Mouse (Mus musculus) hindbrain, embryonic 15.5 days (tissue): ENCODE results near the gene Sox10. TPM values are rescaled to one million over a fixed set of nuclear protein-coding genes. Genes with fewer than 3 reads are reported as not detected.

ENCODE experiments used
- ATAC-seq: fragments of 200-750 bp; cut with Nextera tagmentation; 2 replicates; pipeline ENCODE4 v1.8.0; 2017; ENCODE audit warnings: low read depth, moderate number of reproducible peaks, moderate TSS enrichment; ENCODE audit not compliant: low FRiP score
- H3K27ac ChIP-seq: fragments of 300-500 bp; sonication (generic); replicated peaks from 2 replicates; pipeline ENCODE4 v1.5.1; 2015; ENCODE audit warnings: mild to moderate bottlenecking, inconsistent platforms
- H3K27me3 ChIP-seq: fragments of 300-500 bp; sonication (generic); 2 replicates; pipeline ENCODE4 v1.6.1; 2015; ENCODE audit warnings: control low read depth, inconsistent platforms
- H3K36me3 ChIP-seq: fragments of 300-500 bp; sonication (generic); 2 replicates; pipeline ENCODE4 v1.6.1; 2015; ENCODE audit warnings: control low read depth, inconsistent platforms
- H3K4me1 ChIP-seq: fragments of 300-500 bp; sonication (generic); replicated peaks from 2 replicates; pipeline ENCODE4 v1.6.1; 2015; ENCODE audit warnings: control low read depth, inconsistent platforms
- H3K4me2 ChIP-seq: fragments of 300-500 bp; sonication (generic); 2 replicates; pipeline ENCODE4 v1.6.1; 2015; ENCODE audit warnings: moderate library complexity, mild to moderate bottlenecking, inconsistent platforms
- H3K4me3 ChIP-seq: fragments of 300-500 bp; sonication (generic); 2 replicates; pipeline ENCODE4 v1.5.1; 2015; ENCODE audit warnings: mild to moderate bottlenecking, inconsistent platforms
- H3K9ac ChIP-seq: fragments of 300-500 bp; sonication (generic); 2 replicates; pipeline ENCODE4 v1.6.1; 2015; ENCODE audit warnings: inconsistent platforms
- H3K9me3 ChIP-seq: fragments of 300-500 bp; sonication (generic); 2 replicates; pipeline ENCODE4 v1.6.1; 2016; ENCODE audit warnings: control low read depth, inconsistent platforms
- WGBS: fragments of 180-500 bp; shearing (Covaris S2); methylation state at CpG from one replicate; pipeline ENCODE4 v1.1.7; 2015; 5-methylcytosine and 5-hydroxymethylcytosine counted together
- polyA plus RNA-seq: library from polyadenylated mRNA; unstranded; fragments of >200 nt; fragmentation: Nextera tagmentation; extraction: Ambion mirVana; gene quantifications from 2 replicates; pipeline ENCODE4 v1.2.1, GENCODE M21; 2015

Gene Sox10
- polyA plus RNA-seq, 1 experiment from 2014 or later: 8.2 TPM

DNA sequence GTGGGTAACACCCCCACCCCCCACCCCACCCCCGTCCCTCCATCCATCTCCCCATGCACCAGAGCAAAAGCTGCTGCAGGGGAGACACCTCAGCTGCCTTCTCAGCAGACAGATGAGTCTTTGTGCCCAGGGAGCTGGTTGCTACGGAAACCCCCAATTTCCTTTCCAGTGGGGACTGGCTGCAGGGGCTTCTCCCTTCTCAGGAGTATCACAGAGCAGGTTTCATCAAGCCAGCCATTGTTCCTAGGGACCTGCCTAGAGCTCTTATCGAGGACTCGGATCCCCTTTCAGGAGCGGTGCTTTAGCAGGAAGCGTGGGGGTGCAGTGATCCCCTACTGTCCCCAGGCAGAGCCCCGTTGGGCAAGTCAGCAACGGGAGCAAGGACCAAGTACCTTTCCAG is 13.2 kb downstream of the Sox10 start:
- 27% methylated on average over 8 of the region's 8 CpGs for WGBS
- Histone ChIP-seq H3K27ac (peak overlapping the region; percentile 66), H3K9ac (no peak overlapping the region), H3K27me3 (no peaks in the 10 kb centered on the region), H3K9me3 (no peaks in the 10 kb centered on the region), H3K4me2 (no peak overlapping the region), H3K4me3 (no peak overlapping the region), H3K36me3 (peaks cover 38% of the 10 kb centered on the region), H3K4me1 (peaks cover 10% of the 10 kb centered on the region)
- peak; percentile 16; the same call in 1 of the 2 replicates for ATAC-seq

DNA sequence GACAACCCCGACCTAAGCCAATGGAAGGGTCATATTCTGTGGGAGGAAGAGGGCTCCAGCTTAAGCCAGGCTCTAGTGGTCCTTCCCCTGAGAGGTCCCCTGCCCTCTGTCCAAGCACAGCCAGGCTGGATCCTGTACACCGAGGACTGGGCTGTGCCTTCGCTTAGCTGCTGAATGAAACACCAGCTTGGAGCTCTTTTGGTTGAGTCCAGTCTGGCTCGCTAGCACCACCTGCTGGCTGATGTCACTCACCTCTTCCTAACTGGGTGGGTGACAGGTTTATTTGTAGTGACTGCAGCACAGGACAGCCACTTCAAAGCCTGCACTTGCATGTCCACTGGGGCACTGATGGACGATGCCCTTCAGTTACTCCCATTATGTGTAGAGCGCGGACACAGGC is 16.5 kb downstream of the Sox10 start:
- Histone ChIP-seq H3K9me3 (no peaks in the 10 kb centered on the region), H3K36me3 (peaks cover 64% of the 10 kb centered on the region), H3K27ac (no peak overlapping the region), H3K4me1 (peaks cover 10% of the 10 kb centered on the region), H3K4me3 (no peak overlapping the region), H3K9ac (no peak overlapping the region), H3K27me3 (no peaks in the 10 kb centered on the region), H3K4me2 (no peak overlapping the region)
- peak; percentile 27; the same call in 1 of the 2 replicates for ATAC-seq
- 53% methylated on average over 7 of the region's 7 CpGs for whole genome bisulfite sequencing

DNA sequence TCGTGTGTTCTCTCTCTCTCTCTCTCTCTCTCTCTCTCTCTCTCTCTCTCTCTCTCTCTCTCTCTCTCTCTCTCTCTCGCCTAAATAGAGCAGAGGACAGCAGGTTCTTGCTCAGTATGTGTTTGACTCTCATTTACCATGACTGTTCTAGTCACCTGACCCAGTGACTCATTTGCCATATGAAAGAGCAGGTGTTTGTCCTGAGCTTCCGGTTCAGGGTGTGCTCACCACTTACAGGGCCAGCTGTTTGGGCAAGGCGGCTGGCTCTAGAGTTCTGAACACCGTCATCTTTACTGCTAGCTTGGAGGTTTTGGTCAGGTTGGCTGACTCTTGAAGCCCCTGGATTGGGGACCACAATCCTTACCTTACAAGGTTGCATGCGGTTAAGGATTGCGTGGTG is 19.5 kb downstream of the Sox10 start:
- Histone ChIP-seq H3K4me3 (no peak overlapping the region), H3K27ac (no peak overlapping the region), H3K9ac (no peak overlapping the region), H3K36me3 (peaks cover 49% of the 10 kb centered on the region), H3K27me3 (no peaks in the 10 kb centered on the region), H3K9me3 (no peaks in the 10 kb centered on the region), H3K4me1 (peaks cover 15% of the 10 kb centered on the region), H3K4me2 (no peak overlapping the region)
- no peak for ATAC-seq
- WGBS: 91% methylated on average over 7 of the region's 7 CpGs

DNA sequence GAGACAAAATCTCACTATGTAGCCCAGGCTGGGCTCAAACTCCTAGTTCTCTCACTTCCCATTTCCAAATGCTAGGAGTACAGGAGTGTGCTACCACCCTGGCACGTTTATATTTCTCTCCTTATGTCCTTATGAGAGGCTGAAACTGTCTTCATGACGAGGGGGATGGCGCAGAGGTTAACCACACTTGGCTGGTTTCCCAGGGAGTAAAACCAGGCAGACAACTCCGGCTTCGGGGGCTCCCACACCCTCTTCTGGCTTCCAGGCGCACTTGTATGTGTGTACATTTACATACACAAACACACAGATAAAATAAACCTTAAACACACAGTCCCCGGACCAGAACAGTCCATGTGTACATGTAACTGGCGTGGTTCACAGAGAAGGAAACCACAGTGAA is 21.0 kb downstream of the Sox10 start:
- Histone ChIP-seq H3K4me2 (no peak overlapping the region), H3K9me3 (no peaks in the 10 kb centered on the region), H3K36me3 (peaks cover 40% of the 10 kb centered on the region), H3K4me1 (peaks cover 20% of the 10 kb centered on the region), H3K4me3 (no peak overlapping the region), H3K27ac (no peak overlapping the region), H3K27me3 (no peaks in the 10 kb centered on the region), H3K9ac (no peak overlapping the region)
- ATAC-seq: no peak
- WGBS: 86% methylated on average over 8 of the region's 8 CpGs

DNA sequence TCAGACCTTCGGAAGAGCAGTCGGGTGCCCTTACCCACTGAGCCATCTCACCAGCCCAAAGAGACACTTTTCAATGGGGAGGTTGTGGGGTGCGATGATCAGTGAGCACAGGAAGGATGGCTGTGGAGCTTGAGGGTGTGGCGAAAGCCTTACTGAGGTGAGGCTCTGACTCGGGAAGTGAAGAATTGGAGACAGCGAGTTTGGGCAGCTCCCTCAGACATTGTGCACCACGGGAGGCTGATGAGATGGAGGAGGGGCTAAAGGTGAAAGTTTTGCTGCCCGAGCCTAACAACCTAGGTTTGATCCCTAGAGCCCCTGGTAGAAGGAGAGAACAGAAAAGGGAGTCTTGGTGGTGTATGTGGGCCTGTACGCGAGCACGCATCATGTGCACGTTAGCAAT is 21.7 kb downstream of the Sox10 start:
- no peak for ATAC-seq
- no peaks in the 10 kb centered on the region for H3K9me3 ChIP-seq
- H3K27me3 ChIP-seq: no peaks in the 10 kb centered on the region
- H3K36me3 ChIP-seq: peaks cover 37% of the 10 kb centered on the region
- no peak overlapping the region for H3K4me3 ChIP-seq
- H3K4me2 ChIP-seq: no peak overlapping the region
- H3K27ac ChIP-seq: no peak overlapping the region
- no peak overlapping the region for H3K9ac ChIP-seq
- H3K4me1 ChIP-seq: peaks cover 20% of the 10 kb centered on the region
- WGBS: 86% methylated on average over 12 of the region's 12 CpGs

DNA sequence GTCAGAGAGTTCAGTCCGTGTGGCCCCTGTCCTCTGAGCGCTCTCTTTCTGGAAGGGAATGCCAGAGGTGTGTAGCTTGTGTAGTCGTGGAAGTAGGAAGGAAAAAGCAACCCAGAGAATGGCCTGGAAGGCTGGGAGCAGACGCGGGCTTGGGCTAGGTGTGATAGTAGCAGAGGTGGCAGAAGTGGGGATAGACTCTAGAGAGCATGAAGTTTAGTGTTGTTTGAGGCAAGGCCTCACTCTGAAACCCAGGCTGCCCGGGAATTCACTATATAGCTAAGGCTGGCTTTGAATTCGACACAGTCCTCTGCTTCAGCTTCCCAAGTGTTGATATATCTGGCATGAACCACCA is 23.5 kb downstream of the Sox10 start:
- ATAC-seq: no peak
- Histone ChIP-seq H3K4me2 (peak overlapping the region; percentile 96), H3K4me1 (peaks cover 20% of the 10 kb centered on the region), H3K27me3 (no peaks in the 10 kb centered on the region), H3K4me3 (peak overlapping the region; percentile 94), H3K9ac (peak overlapping the region; percentile 90), H3K27ac (peak overlapping the region; percentile 47; the same call in 1 of the 2 replicates), H3K36me3 (peaks cover 22% of the 10 kb centered on the region), H3K9me3 (no peaks in the 10 kb centered on the region)
- 2% methylated on average over 7 of the region's 7 CpGs for WGBS

DNA sequence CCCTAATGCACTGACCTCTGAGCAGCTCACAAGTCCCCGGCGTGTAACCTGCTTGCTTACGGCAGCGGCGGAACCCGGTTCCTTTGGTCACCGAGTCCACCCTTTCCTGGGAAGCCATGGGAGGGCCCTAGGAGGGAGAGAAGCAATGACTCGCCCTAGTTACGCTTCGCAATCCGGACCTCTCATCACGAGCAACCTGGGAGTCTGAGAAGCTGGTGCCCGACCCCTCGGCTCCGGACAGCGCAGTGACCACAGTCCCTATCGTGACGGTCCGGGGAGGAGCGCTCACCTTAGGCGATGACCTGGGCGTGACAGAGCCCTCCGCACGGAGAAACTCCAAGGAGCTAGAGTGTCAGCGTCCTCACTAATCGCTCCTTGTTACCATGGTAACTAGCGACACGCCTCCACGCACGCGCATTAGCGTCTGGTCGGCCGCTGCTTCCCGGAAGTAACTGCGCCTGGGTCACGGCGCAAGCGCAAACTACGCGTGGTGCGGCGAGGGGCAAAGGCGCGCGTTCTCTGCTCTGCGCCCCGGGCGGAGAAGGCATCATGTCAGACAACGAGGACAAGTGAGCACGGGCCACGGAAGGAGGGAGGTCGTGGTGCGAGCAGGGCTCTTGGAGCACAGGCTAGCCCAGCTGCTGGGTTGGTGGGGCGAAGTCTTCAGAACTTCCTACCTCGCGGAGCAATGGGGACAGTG is 24.0 kb downstream of the Sox10 start, which contains the start of the genes Polr2f and 1700088E04Rik:
Polr2f (plus strand) TSS at position 144 of the 700 bp plus-strand sequence.
1700088E04Rik (minus strand) TSS at position 388 of the 700 bp plus-strand sequence.
- peak within 1 kb of the TSS; percentile 63 for H3K27ac ChIP-seq

DNA sequence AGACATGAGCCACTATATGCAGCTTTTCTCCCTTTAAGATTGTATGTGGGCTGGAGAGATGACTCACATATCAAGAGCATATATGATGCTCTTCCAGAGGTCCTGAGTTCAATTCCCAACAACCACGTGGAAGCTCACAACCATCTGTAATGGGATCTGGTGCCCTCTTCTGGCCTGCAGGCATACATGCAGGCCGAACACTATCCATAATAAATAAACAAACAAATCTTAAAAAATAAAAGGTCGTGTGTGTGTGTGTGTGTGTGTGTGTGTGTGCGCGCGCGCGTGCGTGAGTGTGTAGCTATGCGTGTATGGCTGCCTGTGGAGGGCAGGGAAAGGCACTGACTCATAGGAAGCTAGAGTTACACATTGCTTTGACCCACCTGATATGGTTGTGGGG is 25.4 kb downstream of the Sox10 start:
- Histone ChIP-seq H3K9me3 (no peaks in the 10 kb centered on the region), H3K36me3 (peaks cover 7% of the 10 kb centered on the region), H3K9ac (no peak overlapping the region), H3K4me3 (no peak overlapping the region), H3K27me3 (no peaks in the 10 kb centered on the region), H3K27ac (no peak overlapping the region), H3K4me1 (peaks cover 20% of the 10 kb centered on the region), H3K4me2 (no peak overlapping the region)
- 65% methylated on average over 10 of the region's 10 CpGs for WGBS
- no peak for ATAC-seq

More for the DNA sequence above, 24.0 kb downstream of the Sox10 start, which contains the start of the genes Polr2f and 1700088E04Rik:
- Histone ChIP-seq H3K9me3 (no peaks in the 10 kb centered on the region), H3K9ac (peak within 1 kb of the TSS; percentile 90), H3K4me2 (peak within 1 kb of the TSS; percentile 96), H3K36me3 (peaks cover 17% of the 10 kb centered on the region), H3K4me3 (peak within 1 kb of the TSS; percentile 94), H3K27me3 (no peaks in the 10 kb centered on the region), H3K4me1 (peaks cover 20% of the 10 kb centered on the region)
- WGBS: under 1% methylated on average over 57 of the region's 57 CpGs
- ATAC-seq: peak; percentile 89

DNA sequence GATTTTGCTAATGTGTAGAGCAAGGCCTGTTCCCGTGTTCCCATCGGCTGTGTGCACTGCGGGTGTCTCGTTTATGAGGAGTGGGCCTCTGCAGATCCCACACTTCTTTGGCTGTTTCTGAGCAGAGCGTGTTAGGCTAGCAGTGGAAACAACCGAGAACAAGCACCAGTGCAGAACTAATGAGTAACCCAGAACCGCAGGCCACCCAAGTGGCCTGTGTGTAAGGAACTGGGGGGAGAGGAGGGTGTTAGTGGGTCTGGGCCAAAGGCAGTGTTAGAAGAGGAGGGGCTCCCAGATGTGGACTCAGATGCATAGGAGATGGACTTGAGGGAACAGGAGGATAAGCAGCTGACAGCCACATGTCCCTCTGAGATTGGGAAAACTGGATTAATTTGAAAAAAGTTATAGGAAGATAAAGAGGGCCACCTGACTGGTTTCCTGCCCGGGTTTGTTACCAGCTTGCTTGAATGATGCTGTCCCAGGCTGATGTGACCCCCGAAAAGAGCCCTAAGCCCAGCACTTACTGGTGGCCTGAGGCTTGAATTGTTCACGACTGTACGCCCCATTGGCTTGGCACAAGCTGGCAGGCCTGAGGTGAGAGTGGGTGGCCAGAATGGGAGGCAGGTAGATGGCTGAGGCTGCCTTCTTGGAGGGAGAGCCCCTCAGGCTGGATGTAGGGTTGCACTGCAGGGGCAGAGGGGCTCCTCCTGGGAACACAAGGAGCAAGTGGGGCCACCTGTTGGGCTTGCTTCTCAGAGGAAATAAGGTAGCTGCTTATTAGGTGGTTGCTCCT is 29.1 kb downstream of the Sox10 start:
- Histone ChIP-seq H3K36me3 (peaks cover 32% of the 10 kb centered on the region), H3K27me3 (no peaks in the 10 kb centered on the region), H3K4me1 (peaks cover 7% of the 10 kb centered on the region), H3K9me3 (no peaks in the 10 kb centered on the region), H3K27ac (no peak overlapping the region), H3K4me3 (no peak overlapping the region), H3K9ac (no peak overlapping the region), H3K4me2 (no peak overlapping the region)
- 72% methylated on average over 11 of the region's 11 CpGs for WGBS
- no peak for ATAC-seq

DNA sequence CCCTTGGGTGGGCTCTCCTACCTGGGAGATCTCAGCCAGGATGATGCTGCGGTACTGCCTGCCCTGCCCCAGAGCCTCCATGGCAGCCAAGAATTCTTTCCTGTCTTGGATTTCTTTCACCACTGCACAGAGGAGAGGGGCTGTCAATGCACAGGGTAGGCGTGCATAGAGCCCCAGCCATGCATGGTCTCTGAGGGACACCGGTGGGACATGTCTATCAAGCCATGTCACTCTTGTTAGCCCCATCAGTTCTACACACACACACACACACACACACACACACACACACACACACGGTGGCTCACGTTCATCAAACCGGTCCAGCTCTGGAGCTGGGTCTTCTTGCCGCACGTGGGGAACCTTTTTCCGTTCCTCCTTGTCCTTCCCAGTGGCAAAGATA is 29.7 kb downstream of the Sox10 start:
- Histone ChIP-seq H3K4me3 (no peak overlapping the region), H3K4me1 (peaks cover 3% of the 10 kb centered on the region), H3K4me2 (no peak overlapping the region), H3K9ac (no peak overlapping the region), H3K36me3 (peaks cover 35% of the 10 kb centered on the region), H3K27me3 (no peaks in the 10 kb centered on the region), H3K27ac (no peak overlapping the region), H3K9me3 (no peaks in the 10 kb centered on the region)
- ATAC-seq: peak; percentile 8; the same call in 1 of the 2 replicates
- WGBS: 73% methylated on average over 9 of the region's 9 CpGs

DNA sequence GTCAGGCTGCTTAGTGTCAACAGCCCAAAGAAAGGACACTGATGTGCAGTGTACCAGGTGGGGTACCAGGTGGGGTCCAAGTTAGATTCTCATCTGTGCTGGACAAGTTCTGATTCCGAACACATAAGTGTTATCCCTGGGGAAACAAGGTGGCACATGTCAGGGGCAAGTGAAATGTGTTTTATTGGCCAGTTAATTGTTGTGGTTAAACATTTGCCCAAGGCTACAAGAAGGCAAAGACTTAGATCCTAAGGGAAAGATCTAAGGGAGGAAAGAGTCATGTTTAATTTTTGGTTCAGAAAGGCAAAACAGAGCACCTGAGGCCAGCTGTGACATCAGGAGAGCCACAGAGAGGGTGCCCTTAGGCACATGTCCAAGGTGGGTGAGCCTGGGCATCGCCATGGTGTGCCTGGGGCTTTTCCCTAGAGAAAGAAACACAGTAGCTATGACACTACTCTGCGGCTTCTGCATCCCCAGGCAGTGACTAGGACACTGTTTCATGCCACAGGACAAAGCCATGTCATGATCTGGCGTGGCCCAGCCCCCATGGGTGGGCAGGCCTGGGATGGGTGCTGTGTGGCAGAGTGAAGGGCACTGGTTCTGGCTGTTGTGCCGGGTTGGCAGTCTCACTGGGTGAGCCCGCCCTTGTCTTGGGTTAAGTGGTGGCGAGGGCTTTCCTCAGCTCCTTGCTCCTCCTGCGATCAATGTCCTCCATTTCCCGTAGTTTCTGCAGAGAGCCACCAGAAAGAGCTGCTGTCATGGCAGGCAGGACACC is 30.4 kb downstream of the Sox10 start:
- no peaks in the 10 kb centered on the region for H3K27me3 ChIP-seq
- no peak overlapping the region for H3K4me2 ChIP-seq
- H3K27ac ChIP-seq: no peak overlapping the region
- H3K36me3 ChIP-seq: peaks cover 42% of the 10 kb centered on the region
- H3K9ac ChIP-seq: no peak overlapping the region
- H3K4me1 ChIP-seq: no peaks in the 10 kb centered on the region
- H3K9me3 ChIP-seq: no peaks in the 10 kb centered on the region
- ATAC-seq: no peak
- 87% methylated on average over 9 of the region's 9 CpGs for WGBS
- no peak overlapping the region for H3K4me3 ChIP-seq
